Mouse (Mus musculus) kidney, adult 8-10 months (tissue): ENCODE results near the gene Cd244a.

Experiments
- DNase-seq, 2 experiments: peaks; one replicate each; pipeline ENCODE4 v3.0.0; 2022

The Cd244a gene

DNA sequence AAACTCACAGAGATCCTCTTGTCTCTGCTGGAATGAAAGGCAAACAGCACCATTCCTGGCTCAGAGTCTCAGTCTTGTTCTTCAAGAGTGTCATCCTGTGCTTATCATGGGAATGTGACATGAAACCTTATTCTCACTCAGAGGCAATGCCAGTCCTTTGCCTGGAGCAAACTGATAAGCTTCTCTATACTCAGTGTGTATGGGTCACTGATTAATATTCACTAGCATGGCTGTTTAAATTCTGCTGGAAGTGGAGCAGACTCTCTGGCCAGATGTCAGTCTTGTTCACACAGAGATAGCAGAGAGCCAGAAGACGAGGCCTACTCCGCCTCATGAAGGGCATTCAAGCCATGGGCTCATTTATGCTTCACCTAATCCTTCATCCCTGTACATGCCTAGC, 25.6 kb downstream of the Cd244a start:
- DNase-seq: no peak

DNA sequence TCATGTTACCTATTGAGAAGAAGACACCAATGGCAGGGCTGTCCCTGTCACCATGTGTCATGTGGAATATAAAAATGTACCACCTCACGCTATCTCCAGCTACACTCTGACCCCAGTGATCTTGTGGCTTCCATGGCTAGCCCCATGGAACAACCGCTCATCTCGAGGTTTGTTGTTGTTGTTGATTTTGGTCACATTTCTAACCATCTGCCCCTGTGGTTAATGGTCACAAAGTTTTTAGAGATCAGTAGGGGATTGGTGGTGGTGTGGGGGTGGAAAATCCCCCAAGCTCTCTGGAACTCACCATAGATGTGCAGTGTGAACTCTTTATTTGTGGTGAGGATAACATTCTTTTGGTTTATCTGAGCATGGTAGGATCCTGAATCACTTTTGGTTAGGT, 45.7 kb downstream of the Cd244a start:
- no peak for DNase-seq

DNA sequence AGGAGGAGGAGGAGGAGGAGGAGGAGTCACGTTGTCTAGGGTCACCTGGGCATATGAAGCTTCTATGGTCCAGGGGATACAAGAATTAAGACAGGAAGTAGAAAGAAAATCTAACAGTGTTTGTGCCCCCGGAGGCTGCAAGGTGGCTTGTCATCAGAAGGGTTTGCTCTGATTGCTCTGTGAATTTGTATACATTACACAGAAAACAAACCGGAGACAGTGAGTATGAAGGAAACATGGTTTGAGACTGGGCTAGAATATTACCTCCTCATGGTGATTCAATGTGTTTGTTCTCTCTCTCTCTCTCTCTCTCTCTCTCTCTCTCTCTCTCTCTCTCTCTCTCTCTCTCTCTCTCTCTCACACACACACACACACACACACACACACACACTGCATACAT, 47.7 kb downstream of the Cd244a start:
- no peak for DNase-seq

DNA sequence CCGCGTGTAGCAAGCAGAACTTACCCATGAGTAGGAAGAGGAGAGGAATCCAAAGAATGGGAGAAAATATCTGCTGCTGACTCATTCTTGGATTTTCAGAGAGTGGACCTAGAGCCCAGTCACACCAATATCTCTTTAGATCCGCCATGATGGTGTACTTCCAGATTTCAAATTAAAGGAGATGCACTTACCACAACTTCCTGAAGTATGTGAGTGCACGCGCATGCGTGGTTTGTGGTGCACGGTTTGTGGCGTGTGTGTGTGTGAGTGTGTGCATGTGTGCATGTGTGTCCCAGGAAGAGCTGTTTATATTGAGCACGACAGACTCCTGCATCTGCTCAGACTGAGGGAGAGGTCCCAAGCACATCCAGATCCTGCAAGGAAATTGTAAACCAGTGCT, 48.2 kb downstream of the Cd244a start, which contains the start of gene Ly9:
TSS of gene Ly9 (minus strand) at position 235 of the 400 bp plus-strand sequence.
- DNase-seq: no peak

DNA sequence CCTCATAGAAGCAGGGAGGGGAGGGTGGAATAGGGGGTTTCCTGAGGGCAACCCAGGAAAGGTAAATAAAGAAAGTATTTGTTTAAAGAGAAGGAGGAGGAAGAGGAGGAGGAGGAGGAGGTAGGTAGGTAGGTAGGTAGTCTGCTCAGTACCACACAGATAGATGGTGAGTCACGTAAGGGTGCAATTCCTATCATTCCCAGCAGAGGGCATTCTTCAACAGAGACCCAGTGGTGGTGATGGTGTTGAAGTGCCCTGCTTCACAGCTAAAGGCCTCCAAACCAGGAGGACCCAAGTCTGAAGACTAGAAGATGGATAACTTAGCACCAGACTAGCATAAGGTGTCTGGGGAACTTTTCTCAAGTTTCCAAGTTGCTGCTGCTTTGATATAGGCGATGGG, 51.0 kb downstream of the Cd244a start:
- no peak for DNase-seq

DNA sequence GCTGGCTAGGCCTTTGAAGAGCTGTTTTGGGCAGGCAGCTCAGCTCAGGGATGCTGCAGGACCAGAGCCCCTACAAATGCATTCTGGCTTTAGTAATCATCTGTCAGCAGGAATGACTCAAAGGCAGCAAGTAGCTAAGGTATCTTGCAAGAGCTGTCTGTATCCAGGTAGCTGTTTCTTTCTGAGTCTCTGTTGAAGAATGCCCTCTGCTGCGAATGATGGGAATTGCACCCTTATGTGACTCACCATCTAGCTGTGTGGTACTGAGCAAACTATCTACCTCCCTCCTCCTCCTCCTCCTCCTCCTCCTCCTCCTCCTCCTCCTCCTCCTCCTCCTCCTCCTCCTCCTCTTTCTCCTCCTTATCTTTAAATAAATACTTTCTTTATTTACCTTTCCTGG, 51.8 kb downstream of the Cd244a start:
- DNase-seq: no peak

DNA sequence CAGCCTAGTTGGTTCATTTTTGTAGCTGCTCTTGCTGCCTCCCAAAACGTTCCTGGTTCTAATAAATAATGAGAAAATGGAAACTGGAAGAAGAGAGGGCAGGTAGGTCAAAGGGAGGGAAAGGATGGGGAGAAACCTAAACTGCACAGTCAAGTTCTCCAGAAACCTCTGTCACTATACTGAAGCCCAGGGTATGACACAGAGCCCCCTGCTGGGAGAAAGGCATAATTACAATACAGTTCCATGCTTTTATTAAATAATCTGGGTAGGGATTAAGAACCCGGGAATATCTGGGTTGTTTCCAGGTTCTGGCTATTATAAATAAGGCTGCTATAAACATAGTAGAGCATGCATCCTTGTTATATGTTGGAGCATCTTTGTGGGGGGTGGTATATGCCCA, 55.0 kb downstream of the Cd244a start:
- DNase-seq: no peak

DNA sequence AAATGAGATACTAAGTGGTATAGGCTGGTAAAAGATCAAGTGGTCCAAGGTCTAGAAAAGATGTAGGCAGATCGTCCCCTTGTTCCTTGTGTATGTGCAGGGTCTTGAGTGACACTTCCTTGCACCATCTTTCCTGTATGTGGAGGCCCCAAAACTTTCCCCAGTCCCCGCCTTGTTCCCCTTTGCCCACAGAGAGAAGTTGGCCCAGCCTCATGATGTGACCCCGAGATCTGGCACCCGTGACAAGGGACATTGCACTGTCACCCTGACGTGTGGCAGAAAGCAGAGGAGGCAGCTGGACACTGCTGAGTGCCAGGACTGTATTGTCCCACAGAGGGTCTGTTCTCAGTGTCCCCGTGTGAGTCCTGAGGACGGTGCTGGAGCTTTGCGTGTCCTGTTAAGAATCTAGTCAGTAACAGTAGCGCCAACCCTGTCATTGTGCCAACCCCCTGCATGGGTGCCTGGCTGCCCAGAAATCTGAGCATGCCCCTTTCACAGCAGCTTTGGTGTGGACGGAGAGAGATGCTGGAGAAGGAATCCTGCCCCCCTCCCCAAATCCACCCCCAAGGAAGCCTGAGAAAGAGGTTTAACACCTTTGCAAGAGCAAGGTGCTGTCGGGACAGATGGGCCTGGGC, 58.0 kb downstream of the Cd244a start:
- DNase-seq: no peak

DNA sequence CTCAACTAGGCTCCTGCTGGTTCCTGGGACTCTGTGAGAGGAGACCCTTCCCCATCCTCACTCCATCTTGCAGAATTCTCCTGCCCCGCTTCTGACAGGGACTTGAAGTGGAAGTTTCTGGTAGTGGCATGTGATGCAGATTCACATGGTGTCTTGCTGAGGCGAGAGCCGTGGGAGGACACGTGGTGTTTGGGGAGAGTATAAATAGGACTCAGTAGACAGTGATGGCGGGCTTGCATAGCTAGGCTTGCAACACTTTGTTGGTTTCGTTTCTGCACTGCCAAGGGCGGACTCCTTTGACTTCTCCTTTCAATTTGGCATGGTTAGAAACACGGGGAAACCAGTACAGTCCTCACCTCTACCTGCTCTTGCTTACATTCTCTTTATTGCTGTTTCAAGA, 60.0 kb downstream of the Cd244a start:
- no peak for DNase-seq

DNA sequence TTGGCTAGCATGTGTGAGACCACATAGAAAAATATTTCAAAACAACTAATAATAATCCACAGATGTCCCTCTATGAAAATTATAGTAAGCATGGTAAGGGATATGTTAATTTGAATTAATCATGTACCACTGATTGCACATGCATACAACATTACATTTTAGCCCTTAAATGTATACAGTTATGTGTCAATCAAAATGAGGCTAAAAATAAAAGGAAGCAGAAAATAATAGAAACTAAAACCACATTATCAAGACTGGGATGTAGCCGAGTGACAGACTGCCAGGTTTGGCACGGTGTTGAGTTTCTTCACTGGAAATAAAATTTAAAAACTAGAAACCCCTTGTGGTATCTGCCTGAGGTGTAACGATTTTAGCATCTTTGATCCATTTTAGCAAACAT, 60.7 kb downstream of the Cd244a start:
- DNase-seq: no peak

DNA sequence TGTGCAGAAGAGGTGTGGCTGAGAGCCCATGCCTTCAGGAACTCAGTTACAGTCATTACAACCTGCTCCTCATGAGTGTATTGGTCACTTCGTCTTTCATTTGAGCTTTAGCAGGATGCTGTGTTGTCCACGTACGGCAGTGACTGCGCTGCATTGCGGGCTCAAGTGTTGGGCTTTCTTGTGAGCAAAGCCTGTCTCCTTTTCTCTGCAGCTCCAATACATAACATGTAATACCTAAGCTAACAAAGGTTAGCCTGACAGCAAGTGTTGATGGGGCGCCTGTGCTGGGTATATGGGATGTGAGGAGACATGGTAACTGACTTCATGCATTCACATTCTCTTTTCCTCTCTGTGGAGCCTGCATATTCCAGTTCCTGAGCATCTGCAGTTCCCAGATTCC, 61.1 kb downstream of the Cd244a start:
- no peak for DNase-seq

DNA sequence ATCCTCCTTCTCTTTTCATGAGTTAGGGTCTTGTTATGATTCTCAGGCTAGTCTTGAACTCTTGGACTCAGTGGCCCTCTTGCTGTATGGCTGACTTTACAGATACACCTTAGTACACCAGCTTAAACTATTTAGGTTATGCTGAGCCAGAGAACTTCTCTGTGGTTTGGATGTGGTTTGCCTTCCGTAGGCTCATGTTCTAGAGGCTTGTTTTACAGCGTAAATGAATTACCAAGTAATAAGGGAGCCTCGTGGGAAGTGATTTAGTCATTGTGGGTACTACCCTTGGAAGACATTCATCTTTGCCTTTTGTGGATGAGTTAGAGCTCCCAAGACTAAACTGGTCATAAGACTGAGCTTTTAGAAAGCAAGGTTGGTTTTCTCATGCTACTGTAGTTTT, 68.8 kb downstream of the Cd244a start:
- no peak for DNase-seq

DNA sequence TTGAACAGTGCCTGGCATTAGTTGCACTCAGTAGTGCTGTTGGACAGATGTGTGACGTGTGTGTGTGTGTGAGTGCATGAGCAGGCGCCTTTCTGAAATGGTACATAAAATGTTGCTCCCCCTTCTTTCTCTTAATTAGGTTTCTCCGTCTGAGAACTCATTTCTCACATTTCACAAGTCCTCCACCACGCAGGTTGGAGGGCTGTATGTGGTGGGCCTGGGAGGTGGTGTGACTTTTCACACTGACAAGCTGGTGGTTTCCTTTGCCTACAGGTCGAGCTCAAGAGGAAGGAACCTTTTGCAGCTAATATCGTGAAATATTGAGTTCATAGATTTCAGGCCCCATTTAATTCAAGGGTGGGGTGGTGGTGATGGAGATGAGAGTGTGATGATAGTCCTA, 70.2 kb downstream of the Cd244a start:
- DNase-seq: no peak

DNA sequence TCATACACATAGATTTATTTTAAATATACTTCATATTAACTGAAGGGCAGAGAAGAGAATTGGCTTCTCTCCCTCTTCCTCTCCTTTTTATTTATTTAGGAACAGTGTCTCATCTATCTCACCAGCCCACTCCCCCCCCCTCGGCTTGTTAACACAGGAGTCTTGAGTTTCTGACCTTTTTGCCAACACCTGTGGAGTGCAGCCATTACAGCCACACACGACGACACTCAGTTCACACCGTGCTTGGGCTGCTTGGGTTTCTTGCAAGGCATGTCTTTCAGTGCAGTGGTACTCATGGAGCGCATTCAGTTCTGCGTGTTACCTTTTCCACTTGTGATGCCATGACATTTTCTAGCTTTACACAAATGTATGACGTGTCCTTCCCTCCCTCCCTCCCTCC, 71.0 kb downstream of the Cd244a start:
- DNase-seq: no peak

DNA sequence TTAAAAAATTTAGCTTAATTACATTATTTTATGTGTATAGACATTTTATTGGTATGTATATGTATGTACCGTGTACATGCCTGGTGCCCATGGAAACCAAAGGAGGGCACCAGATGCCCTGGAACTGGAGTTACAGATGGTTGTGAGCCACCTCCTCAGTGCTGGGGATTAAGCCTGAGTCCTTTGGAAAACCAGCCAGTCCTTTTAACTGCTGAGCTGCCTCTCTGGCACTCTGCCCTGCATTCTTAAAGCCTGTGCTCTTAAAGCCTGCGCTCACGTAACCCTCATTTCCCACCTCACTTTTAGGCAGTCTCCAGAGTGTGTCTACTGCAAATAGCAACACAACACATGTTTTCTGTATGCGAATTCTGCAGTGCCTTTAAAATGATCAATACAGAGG, 71.9 kb downstream of the Cd244a start:
- DNase-seq: no peak

DNA sequence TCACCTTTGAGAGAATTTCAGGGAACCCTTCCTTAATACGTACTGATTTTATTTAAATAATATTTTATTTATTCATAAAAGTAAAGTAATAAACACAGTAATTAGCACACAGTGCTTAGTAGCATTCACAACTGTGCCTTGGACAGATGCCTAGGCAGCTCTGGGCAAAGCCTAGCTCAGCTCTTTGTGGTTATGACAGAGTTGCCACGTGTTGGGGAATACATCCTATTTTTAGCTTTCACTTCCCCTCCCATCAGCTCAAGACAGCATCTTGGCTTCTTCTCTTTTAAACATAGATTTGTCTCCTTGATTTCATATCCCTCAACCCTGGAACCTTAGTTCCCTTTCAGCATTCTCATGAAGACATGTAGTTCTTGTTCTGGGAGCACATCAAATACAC, 72.5 kb downstream of the Cd244a start:
- no peak for DNase-seq

DNA sequence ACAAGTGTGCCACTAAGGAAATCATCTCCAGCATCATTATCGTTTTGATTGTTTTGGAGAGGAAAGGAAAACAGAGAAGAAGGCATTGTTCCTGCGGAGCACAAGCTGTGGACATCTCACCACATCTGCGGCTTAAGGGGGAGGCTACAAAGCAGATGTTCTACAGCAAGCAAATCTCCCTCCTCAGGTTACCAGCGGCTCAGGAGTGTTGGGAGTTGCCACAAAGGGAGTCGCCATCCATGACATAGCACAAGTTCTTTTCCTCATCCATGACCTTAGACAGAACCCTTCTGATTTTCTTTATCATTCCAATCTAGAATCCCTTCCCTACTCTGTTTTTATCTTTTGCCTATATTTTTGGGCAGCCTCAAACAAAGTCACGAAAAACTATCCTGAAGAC, 76.7 kb downstream of the Cd244a start:
- DNase-seq: no peak

DNA sequence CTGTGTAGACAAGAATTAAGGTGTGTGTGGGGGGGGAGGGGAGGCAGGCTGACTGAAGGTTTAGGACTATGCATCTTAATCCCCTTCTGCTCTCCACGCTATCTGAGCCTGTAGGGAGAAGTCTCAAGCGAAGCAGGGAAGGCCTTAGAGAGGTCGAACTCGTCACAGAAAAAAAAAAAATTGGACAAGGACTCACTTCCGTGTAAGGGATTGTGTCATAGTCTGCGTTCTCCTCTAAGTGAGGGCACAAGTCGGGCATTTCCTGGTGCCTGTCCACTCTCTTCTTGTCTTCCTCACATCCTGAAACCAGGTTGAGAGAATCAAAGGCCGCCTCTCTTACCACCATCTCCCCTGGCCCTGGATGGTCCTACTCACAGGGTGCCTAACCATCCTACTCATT, 78.1 kb downstream of the Cd244a start:
- DNase-seq: no peak

DNA sequence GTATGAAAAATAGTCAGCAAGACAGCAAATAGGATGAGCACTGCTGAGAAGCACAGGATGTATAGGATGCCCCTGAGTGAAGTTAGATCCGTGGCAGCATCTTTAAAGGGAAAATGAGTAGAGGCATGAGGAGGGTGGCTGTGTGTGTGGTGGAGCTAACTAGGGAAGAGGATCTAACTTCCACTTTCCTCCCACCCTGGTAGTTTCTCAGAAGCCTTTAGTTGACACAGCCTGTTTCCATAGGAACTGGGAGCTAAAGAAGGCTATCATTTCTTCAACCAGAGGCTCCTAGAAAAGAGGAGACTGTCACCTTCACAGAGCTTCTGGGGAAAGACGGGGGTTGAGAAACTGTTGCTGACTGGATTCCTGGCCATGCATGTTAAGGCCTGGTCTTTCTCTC, 79.7 kb downstream of the Cd244a start:
- no peak for DNase-seq

DNA sequence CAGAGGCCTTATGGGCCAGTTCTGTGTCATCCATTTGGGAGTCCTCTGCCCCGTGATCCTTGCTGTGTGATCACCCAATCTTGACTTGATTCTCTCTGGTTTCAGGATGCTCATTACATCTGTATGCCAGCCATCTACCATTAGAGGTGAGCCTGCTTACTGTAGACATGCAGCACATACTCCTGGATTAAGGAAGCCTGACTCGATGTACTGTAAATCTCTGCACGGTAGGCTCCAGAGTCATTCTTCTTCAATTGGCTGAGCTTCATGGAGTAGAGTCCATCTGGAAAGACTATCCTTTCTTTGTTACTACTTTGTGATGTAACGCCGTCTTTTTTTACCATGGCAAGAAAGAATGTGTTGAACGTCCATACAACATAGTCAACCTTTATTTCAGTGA, 81.8 kb downstream of the Cd244a start:
- no peak for DNase-seq

DNA sequence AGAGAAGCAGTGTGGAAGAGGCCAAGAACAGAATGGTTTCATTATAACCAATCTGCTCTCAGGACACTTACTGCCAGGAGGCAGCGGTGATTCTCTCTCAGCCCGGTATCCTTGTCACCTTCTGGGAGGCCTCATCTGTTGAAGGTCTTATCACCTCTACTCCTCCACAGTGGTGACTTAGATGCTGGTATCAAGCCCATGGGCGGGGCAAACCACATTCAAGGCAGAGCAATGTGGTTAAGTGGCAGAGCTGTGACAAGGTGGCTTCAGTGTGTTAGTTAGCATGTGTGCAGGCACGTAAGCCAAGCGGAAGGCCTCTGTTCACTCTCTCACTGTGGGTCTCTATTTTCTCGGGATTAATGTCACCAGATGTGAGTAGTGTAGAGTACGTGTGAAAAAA, 84.6 kb downstream of the Cd244a start:
- no peak for DNase-seq

DNA sequence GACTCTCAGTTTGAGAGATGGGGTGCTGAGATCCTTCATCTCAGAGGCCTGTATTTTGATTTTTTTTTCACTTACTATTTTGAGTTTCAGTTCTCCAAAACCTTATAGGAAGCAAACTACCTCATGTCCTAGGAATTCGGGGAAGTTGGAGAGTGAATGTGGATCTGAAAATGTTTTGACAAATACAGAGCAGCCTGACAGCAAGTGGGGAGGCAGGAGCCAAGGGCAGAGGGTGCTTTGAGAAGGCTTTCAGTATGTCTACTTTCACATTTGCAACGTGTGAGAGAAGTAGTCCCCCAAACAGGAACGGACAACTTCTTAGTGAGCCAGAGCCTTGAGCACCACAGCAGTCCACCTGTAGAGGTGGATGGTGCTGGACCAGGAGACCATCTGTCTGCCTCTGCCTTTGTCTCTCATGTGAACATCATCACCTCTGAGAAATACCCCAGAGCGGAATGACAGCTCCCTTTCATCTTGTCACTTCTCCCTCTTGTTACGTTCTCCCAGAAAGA, 87.5 kb downstream of the Cd244a start:
- DNase-seq: no peak

DNA sequence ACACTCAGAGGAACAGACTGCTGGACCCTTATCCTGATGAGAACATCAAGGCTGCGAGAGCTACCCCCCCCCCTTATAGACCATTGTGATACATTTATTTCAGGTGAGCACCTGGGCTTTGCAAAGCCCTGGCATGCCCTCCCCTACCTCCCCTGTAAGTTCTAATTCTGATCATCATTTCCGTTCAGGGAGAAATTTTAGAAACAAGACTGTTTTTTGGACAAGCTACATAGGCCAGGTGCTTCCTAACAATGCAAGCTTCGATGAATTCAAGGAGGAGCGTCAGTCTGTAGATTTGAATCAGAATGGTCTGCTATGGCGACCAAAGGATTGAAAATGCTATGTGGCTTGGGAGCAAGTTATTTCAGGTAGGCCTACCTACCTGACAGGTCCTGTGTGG, 88.7 kb downstream of the Cd244a start:
- DNase-seq: no peak

DNA sequence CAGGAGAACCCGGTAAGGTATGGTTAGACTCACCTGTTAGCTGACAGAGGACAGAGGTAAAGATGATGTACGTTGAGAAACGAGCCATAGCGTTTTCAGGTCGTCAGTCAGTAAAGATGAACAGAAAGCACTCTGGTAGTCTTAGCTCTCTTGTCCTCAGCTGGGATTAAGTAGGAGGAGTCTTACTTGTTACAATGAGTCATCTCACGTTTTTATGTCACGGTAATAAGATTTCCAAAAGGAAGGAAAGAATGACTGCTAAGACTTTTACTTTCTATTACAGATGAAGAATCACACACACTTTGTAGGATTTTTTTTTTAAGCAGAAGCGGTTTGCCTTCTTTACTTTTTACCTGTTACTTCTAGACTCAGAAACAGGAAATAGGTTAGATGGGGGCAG, 89.8 kb downstream of the Cd244a start:
- no peak for DNase-seq

DNA sequence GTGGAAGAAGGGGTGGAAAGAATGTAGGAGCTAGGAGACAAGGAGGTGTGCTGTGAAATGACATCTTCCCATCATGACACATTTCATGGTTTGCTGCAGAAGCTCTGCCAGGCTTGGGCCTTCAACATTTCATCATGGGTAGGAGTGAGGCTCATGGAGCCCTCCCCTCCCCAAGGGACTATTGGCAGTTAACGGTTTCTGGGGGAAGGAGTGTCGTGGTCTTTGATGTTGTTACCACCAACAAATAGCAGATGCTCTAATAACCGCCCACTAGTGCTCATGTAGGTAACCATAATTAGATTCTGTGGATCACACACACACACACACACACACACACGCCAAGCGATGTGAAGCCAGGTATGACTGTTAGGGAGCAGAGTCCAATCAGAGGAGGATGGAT, 93.7 kb downstream of the Cd244a start, which contains the start of gene Slamf7:
TSS of gene Slamf7 (minus strand) at position 302 of the 400 bp plus-strand sequence.
- DNase-seq: no peak
